Mouse (Mus musculus) adrenal gland, postnatal 14 days (tissue): ENCODE measurements at regions not wholly inside any gene's neighbourhood (a gene's known extent, or its start where the extent isn't known, plus 50 kb on each side); places are given as distances from the start of the nearest gene placed in this dataset.

Source experiments
- DNase-seq: peaks from one replicate; pipeline ENCODE4 v3.0.0; 2021; ENCODE audit warnings: mixed read lengths

GRCm38 (mm10) chr8:84336376-84336775, 51.9 kb upstream of the Cacna1a start:
- DNase-seq: no peak

- DNase-seq: peak; percentile 24
These were observed 53.9 kb upstream of the Cacna1a start for GRCm38 (mm10) chr8:84334333-84334732.

GRCm38 (mm10) chr8:84331562-84331961, 56.7 kb upstream of the Cacna1a start:
- no peak for DNase-seq

- DNase-seq: no peak
These were observed 58.7 kb upstream of the Cacna1a start for GRCm38 (mm10) chr8:84329535-84329934.

GRCm38 (mm10) chr8:84322761-84323160, 52.6 kb upstream of the Ccdc130 start:
- DNase-seq: peak; percentile 14

DNA sequence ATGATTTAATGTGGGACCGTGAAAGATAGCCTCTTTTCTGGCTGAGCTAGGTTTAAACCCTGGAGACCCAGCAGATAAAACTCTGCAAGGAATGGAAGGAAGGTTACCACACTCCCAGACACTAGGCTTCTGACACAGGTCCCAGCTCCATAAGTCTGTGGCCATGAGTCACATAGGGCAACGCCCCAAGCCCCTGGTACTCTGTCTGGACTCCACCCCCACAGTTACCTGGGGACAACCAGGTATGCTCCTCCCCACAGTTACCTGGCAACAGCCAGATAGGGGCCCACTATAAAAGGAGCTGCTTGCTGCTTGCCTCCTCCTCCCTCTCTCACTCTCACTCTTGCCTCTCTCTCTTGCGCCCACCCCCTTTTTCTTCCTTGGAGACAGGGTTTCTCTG, 51.7 kb upstream of the Ccdc130 start:
- no peak for DNase-seq
